Mouse (Mus musculus) ovary, postnatal 14 days (tissue): ENCODE results near the gene Depdc1b.

ENCODE experiments used
- DNase-seq: peaks from one replicate; pipeline ENCODE4 v3.0.0; 2022; ENCODE audit warnings: low spot score

Gene Depdc1b

DNA sequence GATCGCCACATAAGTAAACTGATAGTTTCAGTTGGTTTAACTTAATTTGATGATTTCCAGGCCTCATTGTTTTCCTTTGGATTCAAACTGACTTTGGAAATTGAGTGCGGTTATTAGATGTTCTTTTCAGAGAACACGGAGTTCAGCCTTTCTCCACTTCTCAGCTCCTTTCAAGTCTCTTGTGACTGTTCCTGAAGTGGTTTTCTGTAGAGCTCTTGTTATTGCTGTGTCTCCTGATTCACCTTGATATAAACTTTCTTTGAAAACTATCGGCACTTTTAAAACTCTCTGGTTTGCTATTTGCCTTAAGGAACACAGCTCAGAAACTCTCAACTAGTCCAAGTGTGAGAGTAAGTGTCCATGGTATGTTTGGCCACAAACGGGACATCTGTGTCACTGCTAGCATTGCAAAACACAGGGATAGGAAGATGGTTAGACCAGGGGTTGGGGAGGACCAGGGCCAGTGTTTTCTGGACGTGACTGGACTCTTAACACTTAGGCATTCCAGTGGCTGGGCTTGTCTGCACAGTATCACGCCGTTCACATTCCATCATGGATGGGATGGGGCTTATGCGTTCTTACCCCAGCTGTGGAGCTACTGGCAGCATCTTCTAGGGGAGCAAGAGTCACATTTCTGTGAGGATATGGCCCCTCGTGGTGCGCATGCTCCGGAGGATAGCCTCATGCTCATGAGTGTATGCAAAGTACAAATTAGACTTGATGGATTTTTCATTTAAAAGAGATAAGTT lies 38.8 kb downstream of the Depdc1b start:
- DNase-seq: no peak

DNA sequence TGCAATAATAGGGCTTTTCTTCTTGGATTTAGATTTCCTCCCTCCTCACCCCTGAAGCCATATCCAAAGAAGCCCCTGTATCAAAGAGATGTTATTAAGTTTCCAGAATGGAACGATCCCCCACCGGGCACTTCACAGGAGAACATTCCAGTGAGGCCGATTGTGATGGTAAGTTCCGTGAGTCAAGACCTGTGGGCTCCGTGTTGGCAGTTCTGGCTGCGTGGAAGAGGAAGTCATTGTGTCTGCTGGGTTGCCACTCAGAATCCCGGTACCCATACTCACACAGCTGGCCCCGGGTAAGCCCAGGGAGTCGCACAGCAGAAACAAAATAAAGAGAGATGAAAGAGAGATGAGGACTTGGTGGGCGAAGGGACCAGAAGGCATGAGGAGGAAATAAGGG lies 41.2 kb downstream of the Depdc1b start:
- no peak for DNase-seq

DNA sequence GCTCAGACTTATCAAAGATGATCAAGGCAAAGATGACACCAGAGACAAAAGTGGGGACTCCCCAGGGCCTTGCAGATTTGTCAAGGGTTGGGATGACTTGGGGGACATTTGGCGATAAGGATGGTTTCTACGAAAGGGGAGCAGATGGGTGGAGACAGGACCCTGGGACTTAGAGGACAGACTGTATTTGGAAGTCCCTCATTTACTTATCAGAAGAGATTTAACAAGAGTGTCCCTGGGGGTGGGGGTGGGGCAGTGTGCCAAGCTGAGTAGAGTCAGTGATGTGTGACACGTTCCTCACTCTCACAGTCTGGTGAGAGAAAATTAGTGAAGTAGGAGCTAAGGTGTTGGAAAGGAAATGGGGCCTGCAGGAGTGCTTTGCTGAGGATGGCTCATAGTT lies 42.1 kb downstream of the Depdc1b start:
- DNase-seq: no peak

DNA sequence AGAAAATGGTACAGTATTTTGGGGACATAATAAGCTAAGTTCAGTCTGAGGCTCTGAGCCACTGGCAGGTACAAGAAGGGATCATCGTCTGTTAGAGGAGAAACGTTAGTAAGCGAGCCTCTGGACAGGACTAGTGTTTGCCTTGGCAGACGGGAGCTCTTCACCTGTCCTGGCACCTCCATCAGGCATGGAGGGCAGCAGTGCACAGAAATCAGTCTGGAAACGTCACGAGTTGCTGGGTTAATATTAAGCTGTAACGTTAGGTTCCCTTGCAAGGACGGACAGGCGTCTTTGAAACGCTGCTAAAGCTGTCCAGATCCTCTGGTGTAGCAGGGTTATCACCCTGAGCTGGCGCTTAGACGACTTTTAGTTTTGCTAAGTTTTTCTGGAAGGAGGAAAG lies 51.4 kb downstream of the Depdc1b start:
- no peak for DNase-seq

DNA sequence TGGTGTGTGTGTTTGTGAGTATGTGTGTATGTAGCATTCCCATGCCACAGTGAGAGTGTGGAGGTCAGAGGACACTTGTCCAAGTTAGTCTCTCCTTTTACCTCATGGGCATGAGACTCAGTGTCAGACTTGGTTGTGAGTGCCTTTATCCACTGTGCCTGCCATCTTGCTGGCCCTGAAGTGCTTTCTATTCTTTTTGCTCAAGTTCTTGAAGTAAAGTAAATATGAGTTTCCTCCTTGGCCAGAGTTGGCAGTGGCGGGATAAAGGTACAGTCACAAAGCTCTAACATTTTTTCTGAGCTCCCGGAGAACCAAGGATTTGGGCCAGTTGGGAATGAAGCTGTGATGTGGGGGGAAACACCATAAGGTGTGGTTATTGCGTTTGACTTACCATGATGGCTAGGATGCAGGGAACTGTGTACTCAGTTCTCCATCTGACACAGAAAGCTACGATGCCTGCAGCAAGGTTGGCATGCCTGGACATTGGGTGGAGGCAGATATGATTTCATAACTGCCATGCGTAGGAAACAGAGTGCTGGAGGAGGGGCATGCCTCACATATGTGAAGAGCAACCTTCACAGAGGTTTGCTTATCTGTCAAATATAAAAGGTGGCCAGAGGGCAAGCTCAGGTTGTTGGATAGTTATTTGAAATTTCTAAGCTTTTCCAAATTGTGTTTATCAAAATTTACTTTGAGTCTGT lies 54.3 kb downstream of the Depdc1b start:
- no peak for DNase-seq

DNA sequence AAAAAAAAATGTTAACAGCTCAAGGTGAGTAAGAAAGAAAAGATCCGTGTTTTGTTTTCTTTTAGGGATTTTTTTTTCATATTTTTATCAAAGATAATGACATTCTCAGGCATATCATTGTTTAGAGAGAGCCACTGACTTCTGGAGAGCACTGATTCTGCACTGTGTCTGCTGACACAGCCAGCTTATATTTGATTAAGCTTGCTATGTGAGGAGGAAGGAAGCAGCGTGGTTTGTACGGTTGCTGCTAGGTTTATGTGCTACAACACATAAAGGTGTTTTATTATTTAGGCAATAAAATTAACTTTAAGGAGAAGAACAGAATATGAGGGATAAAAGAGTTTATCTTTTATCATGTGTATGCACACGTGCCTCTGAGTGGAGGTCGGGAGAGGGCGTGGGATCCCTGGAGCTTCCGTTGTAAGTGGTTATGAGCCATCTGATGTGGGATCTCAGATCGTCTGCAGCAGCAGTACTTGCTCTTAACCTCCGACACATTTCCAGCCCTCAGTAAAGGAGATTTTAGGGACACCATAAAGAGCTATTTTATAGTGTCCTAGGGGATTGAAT lies 55.3 kb downstream of the Depdc1b start:
- no peak for DNase-seq

DNA sequence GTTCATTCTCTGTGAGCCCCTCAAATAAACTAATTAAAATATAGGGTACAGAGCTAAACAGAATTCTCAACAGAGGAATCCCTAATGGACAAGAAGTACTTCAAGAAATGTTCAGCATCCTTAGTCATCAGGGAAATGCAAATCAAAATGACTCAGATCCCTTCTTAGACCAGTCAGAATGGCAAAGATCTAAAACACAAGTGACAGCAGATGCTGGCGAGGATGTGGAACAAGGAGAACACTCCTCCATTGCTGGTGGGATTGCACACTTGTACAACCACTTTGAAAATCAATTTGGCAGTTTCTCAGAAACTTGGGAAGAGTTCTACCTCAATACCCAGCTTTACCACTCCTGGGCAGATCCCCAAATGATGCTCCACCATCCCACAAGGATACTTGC lies 57.1 kb downstream of the Depdc1b start:
- DNase-seq: no peak

DNA sequence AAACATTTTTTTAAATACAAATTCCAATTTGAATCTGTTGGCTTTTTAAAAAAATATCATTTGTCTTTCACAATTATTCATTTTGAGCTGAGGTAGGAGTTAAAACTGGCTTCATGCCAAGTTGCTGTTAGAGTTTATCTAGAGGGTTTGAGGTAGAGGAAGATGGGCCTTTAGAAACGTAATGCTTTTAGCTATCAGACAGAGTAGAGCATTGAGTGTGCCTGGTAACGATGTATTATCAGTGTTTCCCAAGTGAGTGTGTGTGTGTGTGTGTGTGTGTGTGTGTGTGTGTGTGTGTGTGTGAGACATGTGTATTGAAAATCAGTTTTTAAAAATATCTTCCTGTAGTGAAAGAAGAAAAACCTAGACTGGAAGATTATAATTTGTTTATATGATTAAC lies 60.5 kb downstream of the Depdc1b start:
- no peak for DNase-seq

DNA sequence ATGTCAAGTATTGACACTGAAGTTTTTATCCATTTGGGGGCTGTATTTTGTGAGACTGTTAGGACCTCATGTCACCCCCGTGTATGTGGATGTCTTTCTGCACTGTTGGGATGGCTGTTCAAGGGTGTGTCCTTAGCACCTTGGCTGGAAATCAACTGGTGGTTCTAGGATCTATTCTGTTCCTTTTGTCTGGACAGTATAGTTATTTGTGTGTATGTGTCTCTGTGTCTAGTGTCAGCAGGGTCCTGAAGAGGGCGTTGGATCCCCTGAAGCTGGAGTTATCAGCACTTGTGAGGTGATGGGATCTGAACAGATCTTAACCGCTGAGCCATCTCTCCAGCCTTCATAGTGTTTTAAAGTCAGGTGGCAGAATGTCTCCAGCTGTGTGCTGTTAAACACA lies 65.0 kb downstream of the Depdc1b start:
- no peak for DNase-seq

DNA sequence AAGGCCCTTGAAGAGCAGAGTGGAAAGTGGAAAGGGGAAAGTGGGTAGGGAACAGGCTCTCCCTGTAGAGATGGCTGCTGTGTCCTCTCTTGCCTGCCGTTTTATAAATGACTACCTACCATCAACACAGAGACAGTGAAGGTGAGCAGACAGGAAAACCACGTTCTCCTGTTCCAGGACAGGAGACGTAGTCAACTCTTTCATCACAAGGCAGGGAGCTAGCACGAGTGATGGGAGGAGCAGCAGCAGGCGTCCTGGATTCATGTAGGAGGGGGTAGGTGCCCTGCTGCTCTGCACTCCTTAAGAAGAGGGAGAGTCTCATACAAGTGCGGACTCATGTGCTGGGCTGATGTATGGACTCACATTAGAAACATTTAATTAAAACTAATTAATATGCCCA lies 66.9 kb downstream of the Depdc1b start:
- no peak for DNase-seq

DNA sequence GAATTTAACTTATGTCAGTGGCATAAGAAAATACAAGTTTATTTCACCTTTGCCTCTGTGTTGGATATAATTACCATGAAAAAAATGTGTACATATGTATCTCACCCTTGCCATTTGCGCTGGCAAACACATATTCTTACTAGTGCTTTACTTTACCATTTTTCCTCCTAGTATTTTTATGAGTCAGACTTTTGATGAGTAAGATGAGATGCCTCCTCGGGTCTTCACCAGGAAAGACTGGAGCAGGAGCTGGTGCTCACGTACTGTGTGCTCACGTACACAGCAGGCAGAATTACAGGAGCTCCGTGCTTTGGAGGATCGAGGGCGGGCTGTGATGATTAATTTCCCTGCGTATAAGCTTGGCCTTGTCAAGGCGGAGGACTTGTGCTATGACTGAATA lies 69.9 kb downstream of the Depdc1b start:
- no peak for DNase-seq

DNA sequence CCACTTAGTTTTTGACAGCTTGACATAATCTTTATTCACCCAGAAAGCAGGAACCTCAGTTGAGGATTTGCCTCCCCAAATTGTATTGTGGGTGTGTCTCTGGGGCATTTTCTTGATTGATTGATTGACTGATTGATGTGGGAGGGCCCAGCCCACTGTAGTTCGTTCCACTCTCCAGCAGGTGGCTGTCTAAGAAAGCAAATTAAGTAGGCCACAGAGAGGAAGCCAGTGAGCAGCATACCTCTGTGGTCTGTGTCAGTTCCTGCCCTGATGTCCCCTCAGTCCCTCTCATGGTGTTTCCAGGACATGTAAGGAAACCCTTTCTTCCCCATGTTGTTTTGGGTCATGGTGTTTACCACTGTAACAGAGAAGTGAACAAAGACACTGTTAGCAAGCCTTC lies 74.4 kb downstream of the Depdc1b start:
- DNase-seq: peak; percentile 3

DNA sequence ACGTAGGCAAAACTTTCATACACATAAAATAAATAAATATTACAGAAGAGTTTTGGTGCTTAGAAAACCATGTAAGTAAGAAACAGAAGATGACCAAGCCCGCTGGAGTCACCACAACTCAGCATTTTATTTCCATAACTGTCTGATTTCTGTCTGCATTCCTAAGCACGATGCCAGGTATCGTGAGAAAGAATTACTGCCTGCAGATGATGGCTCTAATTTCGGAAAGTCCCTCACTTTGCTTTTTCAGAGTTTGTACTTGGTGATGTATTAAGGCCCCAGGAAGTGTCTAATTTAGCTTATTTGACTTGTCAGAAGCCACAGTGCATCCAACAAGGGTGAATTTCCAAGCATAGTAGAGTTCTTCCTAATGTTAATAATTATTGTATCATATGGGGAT lies 87.1 kb downstream of the Depdc1b start:
- DNase-seq: no peak

DNA sequence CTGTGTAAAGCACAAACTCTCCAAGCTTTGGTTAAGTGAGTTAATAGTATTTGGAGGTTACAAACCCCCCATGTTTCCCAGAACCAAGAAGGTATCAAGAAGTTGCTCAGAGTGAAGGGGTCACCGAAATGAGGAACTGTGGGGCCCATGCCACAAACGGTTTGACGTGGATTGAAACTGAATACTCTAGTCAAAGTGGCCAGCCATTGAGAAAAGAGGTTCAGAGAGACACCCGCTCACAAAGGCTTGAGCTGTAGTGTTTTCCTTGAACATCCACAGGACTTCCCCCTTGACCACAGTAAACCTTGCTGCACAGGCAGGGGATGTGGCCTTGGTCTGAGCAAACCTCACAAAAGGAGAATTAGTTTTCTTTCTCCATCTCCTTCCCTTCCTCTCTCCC lies 88.2 kb downstream of the Depdc1b start:
- no peak for DNase-seq

DNA sequence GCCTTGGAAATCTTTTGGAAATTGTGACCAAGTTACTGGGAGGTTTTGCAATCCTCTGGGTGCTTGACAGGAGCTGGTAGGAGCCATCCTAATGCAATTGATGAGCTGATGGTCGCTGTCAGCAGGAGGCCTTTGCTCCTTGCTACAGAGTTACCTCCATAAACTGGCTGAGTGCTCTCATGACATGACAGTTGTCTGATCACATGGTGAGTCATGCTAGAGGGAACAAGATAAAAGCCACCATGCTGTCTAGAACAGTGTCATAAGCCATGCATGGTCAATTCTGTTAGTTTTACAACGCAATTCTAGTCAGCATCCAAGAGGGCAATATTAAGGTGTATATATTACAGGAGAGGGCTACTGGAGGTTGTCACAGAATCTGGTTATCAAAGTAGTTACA lies 99.3 kb downstream of the Depdc1b start:
- DNase-seq: no peak

DNA sequence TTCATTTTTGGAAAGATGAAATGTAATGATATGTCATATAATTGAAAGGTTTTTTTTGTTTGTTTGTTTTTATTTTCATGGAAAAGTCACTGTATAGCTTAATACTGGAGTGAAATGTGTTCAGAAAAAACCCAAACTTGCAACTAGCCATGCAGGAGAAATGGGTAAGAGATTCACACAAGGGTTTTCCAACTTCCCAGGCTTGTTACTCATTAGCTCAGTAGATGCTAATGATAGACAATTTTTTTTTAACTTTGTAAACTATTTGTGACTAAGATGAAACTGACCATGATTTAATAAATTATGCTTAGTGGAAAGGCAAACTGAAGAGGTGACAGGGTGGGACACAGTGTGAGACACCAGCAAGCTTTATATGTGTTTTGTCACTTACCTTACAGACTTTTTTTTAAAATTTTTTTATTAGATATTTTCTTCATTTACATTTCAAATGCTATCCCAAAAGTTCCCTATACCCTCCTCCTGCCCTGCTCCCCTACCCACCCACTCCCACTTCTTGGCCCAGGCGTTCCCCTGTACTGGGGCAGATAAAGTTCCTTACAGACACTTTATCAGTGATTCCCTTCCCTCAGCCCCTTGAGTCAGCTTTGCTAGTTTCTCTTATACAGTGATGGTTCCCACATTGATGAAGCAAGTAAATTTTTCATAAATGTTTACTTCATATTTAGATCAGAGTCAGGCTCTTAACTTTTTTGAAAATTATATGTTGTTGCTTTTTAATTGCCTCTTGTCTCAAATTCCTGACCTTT lies 102.8 kb downstream of the Depdc1b start:
- no peak for DNase-seq

DNA sequence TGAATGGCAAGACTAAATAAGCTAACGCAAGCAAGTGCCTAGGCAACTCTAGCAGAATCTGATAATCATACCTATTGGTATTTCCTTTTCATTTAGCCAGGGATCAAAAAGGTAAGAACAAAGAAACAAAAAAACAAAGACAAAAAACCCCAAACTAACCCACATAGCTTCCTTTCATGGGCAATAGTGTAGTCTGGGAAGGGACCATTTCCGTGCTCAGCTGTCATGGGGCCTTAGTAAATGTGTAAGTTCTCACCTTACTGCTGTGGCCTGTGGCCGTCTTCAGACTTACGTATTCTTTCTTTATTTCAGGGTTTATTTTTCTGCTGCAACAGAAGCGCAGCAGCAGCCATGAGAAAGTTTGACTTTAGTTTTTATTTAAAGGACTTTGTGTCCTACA lies 110.2 kb downstream of the Depdc1b start:
- no peak for DNase-seq

DNA sequence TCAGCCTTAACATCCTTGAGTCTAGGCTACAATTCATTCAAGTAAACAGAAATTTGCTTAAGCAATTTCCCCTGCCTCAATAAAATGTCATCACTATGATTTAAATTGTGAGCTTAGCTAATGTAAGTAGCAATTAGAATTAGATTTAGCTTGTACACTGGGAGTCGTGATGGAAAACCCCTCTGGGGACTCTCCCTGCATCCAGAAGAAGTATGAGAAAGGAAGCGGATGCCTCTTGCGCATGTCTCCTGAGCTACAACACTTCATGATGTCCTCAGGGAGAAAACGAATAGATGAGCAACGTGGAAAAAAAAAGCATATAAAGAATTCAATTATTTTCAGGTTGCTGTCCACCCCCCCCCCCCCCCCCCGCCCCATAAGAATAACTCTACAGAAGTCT lies 112.7 kb downstream of the Depdc1b start:
- no peak for DNase-seq

DNA sequence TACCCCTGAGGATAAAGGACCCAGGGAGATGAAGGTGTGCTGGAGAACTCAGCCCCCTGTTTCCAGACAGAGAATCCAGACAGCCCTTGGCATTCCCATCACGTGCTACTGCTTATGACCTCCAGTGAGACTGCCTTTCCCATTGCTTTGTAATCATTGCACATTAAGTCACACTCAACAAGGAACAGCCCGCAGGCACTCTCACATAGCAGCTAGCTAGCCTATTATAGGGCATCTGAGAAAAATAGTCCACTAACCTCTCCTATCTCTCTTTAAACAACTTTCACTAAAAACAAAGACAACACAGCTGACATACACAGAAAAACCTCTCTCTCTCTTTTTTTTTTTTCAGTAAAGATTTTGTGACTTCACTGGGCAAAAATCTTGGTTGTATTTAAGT lies 113.5 kb downstream of the Depdc1b start:
- DNase-seq: no peak

DNA sequence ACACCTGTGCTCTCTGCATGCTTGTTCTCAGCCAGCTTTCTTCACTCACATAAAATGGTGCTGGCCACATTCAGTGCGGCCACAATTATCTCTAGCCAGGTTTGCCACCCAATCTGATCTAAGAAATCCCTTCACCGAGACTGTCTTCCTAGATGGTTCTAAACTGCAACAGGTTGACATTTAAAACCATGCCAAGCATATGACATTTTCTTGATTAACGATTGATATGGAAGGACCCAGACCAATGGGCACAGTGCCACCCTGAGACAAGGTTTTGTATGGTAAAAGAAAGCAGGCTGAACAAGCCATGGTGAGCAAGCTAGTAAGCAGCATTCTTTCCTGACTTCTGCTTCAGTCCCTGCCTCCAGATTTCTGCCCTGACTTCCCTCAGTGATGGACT lies 115.6 kb downstream of the Depdc1b start:
- no peak for DNase-seq

DNA sequence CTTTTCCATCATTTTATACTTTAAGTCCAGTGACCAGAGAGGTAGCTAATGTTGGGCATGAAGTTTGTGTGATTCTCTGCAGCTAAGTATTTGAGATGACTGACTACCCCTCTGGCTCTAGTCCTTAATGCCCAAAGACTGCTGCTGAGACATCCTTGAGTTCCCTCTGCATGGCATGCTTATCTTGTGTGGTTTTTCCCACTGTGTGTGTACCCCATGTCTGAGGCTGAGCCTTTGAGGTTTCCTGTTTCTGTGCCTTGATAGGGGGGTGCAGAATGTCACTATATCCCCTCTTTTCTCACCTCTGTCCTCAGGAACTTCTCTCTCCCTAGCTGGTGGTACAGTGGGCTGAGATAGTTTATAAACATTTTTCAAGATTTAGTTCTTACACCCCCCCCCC lies 119.6 kb downstream of the Depdc1b start:
- DNase-seq: no peak

DNA sequence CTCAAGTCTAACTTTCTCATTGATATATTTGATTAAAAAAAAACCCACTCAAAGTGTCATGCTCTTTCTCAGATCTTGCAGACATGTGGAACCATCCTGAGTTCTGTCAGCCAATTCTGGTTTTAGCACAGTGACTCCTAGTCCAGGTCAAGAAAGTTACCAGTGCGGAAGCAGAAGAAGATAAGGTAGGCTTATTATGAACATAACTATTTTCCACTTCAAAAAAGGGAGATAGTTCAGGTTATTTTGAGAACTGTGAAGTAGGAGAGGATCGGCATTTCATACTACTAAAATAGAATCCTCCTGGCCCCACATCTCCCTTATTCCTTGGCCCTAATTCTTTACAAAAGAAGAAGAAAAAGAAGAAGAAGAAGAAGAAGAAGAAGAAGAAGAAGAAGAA lies 121.3 kb downstream of the Depdc1b start:
- DNase-seq: no peak

DNA sequence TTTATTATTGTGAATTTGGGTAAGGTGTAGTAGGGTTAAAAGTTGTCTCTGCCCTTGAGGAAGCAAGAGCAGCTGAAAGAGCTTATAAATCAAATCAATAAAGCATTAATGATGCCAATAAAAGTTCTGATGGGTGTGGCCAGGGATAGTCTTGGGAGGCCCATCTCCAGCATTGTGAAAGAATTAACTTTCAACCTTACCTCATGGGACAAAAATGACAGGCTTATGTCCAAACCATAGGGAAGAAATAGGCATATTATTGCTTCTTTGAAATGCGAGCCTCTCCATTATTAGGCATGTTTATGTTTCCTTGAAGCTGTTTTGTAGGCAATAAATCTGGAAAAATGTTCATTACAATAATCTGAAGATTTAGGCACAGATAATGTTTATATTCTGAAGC lies 122.9 kb downstream of the Depdc1b start:
- no peak for DNase-seq
